Mouse (Mus musculus): ENCODE results near the gene Olfr767.
"Not testable (repeated sequence)": the region's sequence is repeated elsewhere in the genome, so short reads cannot be mapped to it uniquely, and the experiment has no call there.

Olfr767 gene

GRCm38 (mm10) chr10:129082810-129083209 is at the start of gene Olfr767:
TSS of gene Olfr767 (minus strand) at chr10:129082910.
- not testable (repeated sequence) for DNase-seq (ENCODE audit: low read depth)

GRCm38 (mm10) chr10:129117761-129118160 is 35.1 kb upstream of the Olfr767 start, which contains the start of gene Olfr769:
TSS of gene Olfr769 (minus strand) at chr10:129117861.
- DNase-seq (ENCODE audit: low read depth), result no peak

- DNase-seq (ENCODE audit: low read depth), result no peak
Measured at GRCm38 (mm10) chr10:129115146-129115545, 32.4 kb upstream of the Olfr767 start.

GRCm38 (mm10) chr10:129101231-129101630 is 18.5 kb upstream of the Olfr767 start:
- DNase-seq (ENCODE audit: low read depth), result no peak

GRCm38 (mm10) chr10:129099275-129099674 is 16.6 kb upstream of the Olfr767 start, which contains the start of gene Olfr768:
TSS of gene Olfr768 (minus strand) at chr10:129099375.
- DNase-seq (ENCODE audit: low read depth), result no peak

GRCm38 (mm10) chr10:129068877-129069276 is 13.8 kb downstream of the Olfr767 start, which contains the start of gene Olfr766-ps1:
TSS of gene Olfr766-ps1 (minus strand) at chr10:129068977.
- DNase-seq (ENCODE audit: low read depth), result no peak

- not testable (repeated sequence) for DNase-seq (ENCODE audit: low read depth)
Measured at GRCm38 (mm10) chr10:129049898-129050297, 32.8 kb downstream of the Olfr767 start, which contains the start of gene Olfr765. TSS of gene Olfr765 (minus strand) at chr10:129049998.

GRCm38 (mm10) chr10:129039796-129040195 is 42.9 kb downstream of the Olfr767 start, which contains the start of gene Olfr764-ps1:
TSS of gene Olfr764-ps1 (minus strand) at chr10:129039896.
- DNase-seq (ENCODE audit: low read depth), result no peak

GRCm38 (mm10) chr10:129028343-129028742 is 54.4 kb downstream of the Olfr767 start:
- DNase-seq (ENCODE audit: low read depth), result no peak

- DNase-seq (ENCODE audit: low read depth), result peak; percentile 10
Measured at GRCm38 (mm10) chr10:129026018-129026662, 56.6 kb downstream of the Olfr767 start.

Data from fibroblast of lung, adult 2 months (primary cell).